Mouse (Mus musculus) neutrophil, adult 65 days (primary cell): Measurements from ENCODE around the gene Timp1. TPM values are rescaled to one million over a fixed set of nuclear protein-coding genes. Genes with fewer than 3 reads are reported as not detected.

Experiments used
- total RNA-seq: library from RNA; stranded (reverse); gene quantifications from 2 replicates; pipeline ENCODE4 v1.2.4, GENCODE M21; 2023

Timp1 gene
- total RNA-seq = not detected in 2 replicates

DNA sequence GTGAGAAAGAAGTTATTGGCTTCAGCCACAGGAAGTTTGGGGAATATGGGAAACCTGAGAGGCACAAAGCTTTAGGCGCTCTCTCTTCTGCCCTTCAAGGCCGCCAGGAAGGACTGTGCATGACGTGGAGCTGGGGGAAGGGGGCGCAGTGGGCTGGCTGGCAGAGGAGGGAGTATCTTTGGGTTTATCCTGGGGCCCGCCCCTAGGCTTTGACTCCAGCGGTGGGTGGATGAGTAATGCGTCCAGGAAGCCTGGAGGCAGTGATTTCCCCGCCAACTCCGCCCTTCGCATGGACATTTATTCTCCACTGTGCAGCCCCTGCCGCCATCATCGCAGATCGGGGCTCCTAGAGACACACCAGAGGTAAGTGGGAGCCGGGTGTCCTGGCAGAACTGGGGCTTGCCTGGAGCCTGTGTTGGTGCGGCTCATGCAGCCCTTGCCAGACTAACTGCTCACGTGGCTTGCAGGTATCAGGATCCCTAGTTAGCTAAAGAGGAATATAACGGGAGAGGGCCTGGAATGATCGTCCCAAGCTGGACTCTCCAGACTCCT lies at the start of gene Timp1:
Timp1 (plus strand) TSS at position 205 of the 552 bp plus-strand sequence.

GRCm38 (mm10) chrX:20920844-20921364 lies 50.9 kb downstream of the Timp1 start, which contains the start of gene Syn1:
Gene Syn1 (minus strand): TSS chrX:20921004.

Other genes starting within 250 kb of the Timp1 start
- gene Uba1, start 211.8 kb upstream of the Timp1 start, total RNA-seq = 180 and 220 TPM in 2 replicates
- gene Cdk16, start 182.2 kb upstream of the Timp1 start, total RNA-seq = 38.1 and 50.6 TPM in 2 replicates
- 4.4 and 5.4 TPM in 2 replicates for gene Usp11, start 166.3 kb upstream of the Timp1 start, total RNA-seq
- gene Araf, start 72.4 kb upstream of the Timp1 start, total RNA-seq = 55.6 and 74.8 TPM in 2 replicates
- gene Syn1, start 50.8 kb downstream of the Timp1 start, total RNA-seq = 2.3 and 3.1 TPM in 2 replicates
- 243 and 259 TPM in 2 replicates for gene Cfp, start 61.4 kb downstream of the Timp1 start, total RNA-seq
- 14.2 and 14.5 TPM in 2 replicates for gene Elk1, start 80.4 kb downstream of the Timp1 start, total RNA-seq
- gene Uxt, start 91.9 kb downstream of the Timp1 start, total RNA-seq = 27.9 and 31.6 TPM in 2 replicates
- gene Zfp182, start 192.2 kb downstream of the Timp1 start, total RNA-seq = 8.9 and 12.8 TPM in 2 replicates
- gene Spaca5, start 198.2 kb downstream of the Timp1 start, total RNA-seq = not detected in 2 replicates
- gene Zfp300, start 219.4 kb downstream of the Timp1 start, total RNA-seq = not detected in 2 replicates
- gene Ssxa1, start 245.7 kb downstream of the Timp1 start, total RNA-seq = not detected in 2 replicates